Mouse (Mus musculus): ENCODE measurements around the gene Adgrv1. TPM values are rescaled to one million over a fixed set of nuclear protein-coding genes. Genes with fewer than 3 reads are reported as not detected.

Adgrv1 gene
- total RNA-seq, 2 experiments from 2014 or later: 0.29 to 0.32 TPM

GRCm38 (mm10) chr13:81351462-81352155 lies 281.3 kb downstream of the Adgrv1 start:
- peak in 1 of 2 experiments; percentile 13 for DNase-seq (ENCODE audit: low spot score in 2 of 2)

- no peak for DNase-seq (ENCODE audit: low spot score in 2 of 2)
These were observed 285.5 kb downstream of the Adgrv1 start for GRCm38 (mm10) chr13:81347261-81347980.

- no peak for DNase-seq (ENCODE audit: low spot score in 2 of 2)
These were observed 289.9 kb downstream of the Adgrv1 start for GRCm38 (mm10) chr13:81342987-81343596.

GRCm38 (mm10) chr13:81335241-81335640 lies 297.7 kb downstream of the Adgrv1 start:
- no peak for DNase-seq (ENCODE audit: low spot score in 2 of 2)

GRCm38 (mm10) chr13:81332018-81332417 lies 300.9 kb downstream of the Adgrv1 start:
- no peak for DNase-seq (ENCODE audit: low spot score in 2 of 2)

GRCm38 (mm10) chr13:81329762-81330161 lies 303.2 kb downstream of the Adgrv1 start:
- no peak for DNase-seq (ENCODE audit: low spot score in 2 of 2)

GRCm38 (mm10) chr13:81328181-81328580 lies 304.8 kb downstream of the Adgrv1 start:
- DNase-seq (ENCODE audit: low spot score in 2 of 2): no peak

GRCm38 (mm10) chr13:81325606-81326215 lies 307.2 kb downstream of the Adgrv1 start:
- no peak for DNase-seq (ENCODE audit: low spot score in 2 of 2)

- DNase-seq (ENCODE audit: low spot score in 2 of 2): no peak
These were observed 309.2 kb downstream of the Adgrv1 start for GRCm38 (mm10) chr13:81323546-81324316.

- DNase-seq (ENCODE audit: low spot score in 2 of 2): no peak
These were observed 316.4 kb downstream of the Adgrv1 start for GRCm38 (mm10) chr13:81316581-81316980.

GRCm38 (mm10) chr13:81314306-81315120 lies 318.4 kb downstream of the Adgrv1 start:
- DNase-seq (ENCODE audit: low spot score in 2 of 2): no peak

GRCm38 (mm10) chr13:81312148-81312547 lies 320.8 kb downstream of the Adgrv1 start:
- no peak for DNase-seq (ENCODE audit: low spot score in 2 of 2)

GRCm38 (mm10) chr13:81300851-81301250 lies 332.1 kb downstream of the Adgrv1 start:
- no peak for DNase-seq (ENCODE audit: low spot score in 2 of 2)

- no peak for DNase-seq (ENCODE audit: low spot score in 2 of 2)
These were observed 338.8 kb downstream of the Adgrv1 start for GRCm38 (mm10) chr13:81294106-81294505.

GRCm38 (mm10) chr13:81282193-81282592 lies 350.8 kb downstream of the Adgrv1 start:
- no peak for DNase-seq (ENCODE audit: low spot score in 2 of 2)

- DNase-seq (ENCODE audit: low spot score in 2 of 2): no peak
These were observed 352.2 kb downstream of the Adgrv1 start for GRCm38 (mm10) chr13:81280650-81281229.

- no peak for DNase-seq (ENCODE audit: low spot score in 2 of 2)
These were observed 353.6 kb downstream of the Adgrv1 start for GRCm38 (mm10) chr13:81279351-81279736.

GRCm38 (mm10) chr13:81278669-81279350 lies 354.1 kb downstream of the Adgrv1 start:
- DNase-seq (ENCODE audit: low spot score in 2 of 2): no peak

- DNase-seq (ENCODE audit: low spot score in 2 of 2): no peak
These were observed 359.1 kb downstream of the Adgrv1 start for GRCm38 (mm10) chr13:81273837-81274236.

All from gastrocnemius, postnatal 4 days (tissue).